Mouse (Mus musculus) forebrain, postnatal 0 days (tissue): ENCODE measurements at regions not wholly inside any gene's neighbourhood (a gene's known extent, or its start where the extent isn't known, plus 50 kb on each side); places are given as distances from the start of the nearest gene placed in this dataset.

Source experiments
- ATAC-seq: fragments of 200-750 bp; cut with Nextera tagmentation; 2 replicates; pipeline ENCODE4 v1.8.0; 2017; ENCODE audit warnings: mild to moderate bottlenecking, moderate library complexity
- DNase-seq: peaks from one replicate; pipeline ENCODE4 v3.0.0-alpha.2; 2015
- H3K27ac ChIP-seq: fragments of 300-500 bp; sonication (generic); 2 replicates; pipeline ENCODE4 v1.5.1; 2014; ENCODE audit warnings: low read depth, mild to moderate bottlenecking, antibody characterized with exemption, low read length, moderate library complexity, mixed read lengths
- H3K27me3 ChIP-seq: fragments of 300-500 bp; sonication (generic); 2 replicates; pipeline ENCODE4 v1.6.1; 2014; ENCODE audit warnings: mild to moderate bottlenecking, low read length, mixed read lengths; ENCODE audit not compliant: insufficient read depth
- H3K36me3 ChIP-seq: fragments of 300-500 bp; sonication (generic); 2 replicates; pipeline ENCODE4 v1.6.1; 2014; ENCODE audit warnings: mild to moderate bottlenecking, moderate library complexity; ENCODE audit not compliant: insufficient read depth
- H3K4me1 ChIP-seq: fragments of 300-500 bp; sonication (generic); 2 replicates; pipeline ENCODE4 v1.6.1; 2014; ENCODE audit warnings: antibody characterized with exemption; ENCODE audit not compliant: insufficient read depth
- H3K4me2 ChIP-seq: fragments of 300-500 bp; sonication (generic); 2 replicates; pipeline ENCODE4 v1.6.1; 2014; ENCODE audit warnings: low read depth, mild to moderate bottlenecking, moderate library complexity
- H3K4me3 ChIP-seq: fragments of 300-500 bp; sonication (generic); 2 replicates; pipeline ENCODE4 v1.5.1; 2014; ENCODE audit warnings: low read depth, low read length, mixed read lengths
- H3K9ac ChIP-seq: fragments of 300-500 bp; sonication (generic); 2 replicates; pipeline ENCODE4 v1.6.1; 2014; ENCODE audit warnings: mild to moderate bottlenecking
- H3K9me3 ChIP-seq: fragments of 300-500 bp; sonication (generic); 2 replicates; pipeline ENCODE4 v1.6.1; 2016; ENCODE audit warnings: low read length
- CTCF ChIP-seq: sonication (generic); IDR thresholded peaks from 2 replicates; pipeline ENCODE4 v1.5.1; 2016; ENCODE audit warnings: antibody characterized with exemption, control low read depth, low read depth
- WGBS: fragments of 180-500 bp; shearing (Covaris S2); extraction: QIAGEN DNeasy Blood & Tissue Kit; methylation state at CpG from one replicate; pipeline ENCODE4 v1.1.7; 2014; 5-methylcytosine and 5-hydroxymethylcytosine counted together

- Histone ChIP-seq H3K9me3 (no peaks in the 10 kb centered on the region), H3K27ac (no peak overlapping the region), H3K9ac (no peak overlapping the region), H3K4me1 (no peaks in the 10 kb centered on the region), H3K4me3 (no peak overlapping the region), H3K36me3 (no peaks in the 10 kb centered on the region), H3K4me2 (no peak overlapping the region), H3K27me3 (no peaks in the 10 kb centered on the region)
- WGBS = 96% methylated on average over 7 of the region's 7 CpGs
- no peak for DNase-seq
- no peak for TF ChIP-seq CTCF
- ATAC-seq = no peak
Measured at GRCm38 (mm10) chr10:96497482-96497881, 119.3 kb upstream of the Btg1 start.

- H3K9ac ChIP-seq = no peak overlapping the region
- 89% methylated on average over 2 of the region's 2 CpGs for WGBS
Measured at GRCm38 (mm10) chr10:96499274-96499673, 117.5 kb upstream of the Btg1 start.

GRCm38 (mm10) chr10:96502090-96502728 is 114.6 kb upstream of the Btg1 start:
- Histone ChIP-seq H3K36me3 (no peaks in the 10 kb centered on the region), H3K4me2 (no peak overlapping the region), H3K9me3 (no peaks in the 10 kb centered on the region), H3K4me1 (no peaks in the 10 kb centered on the region), H3K9ac (no peak overlapping the region), H3K4me3 (no peak overlapping the region), H3K27me3 (no peaks in the 10 kb centered on the region), H3K27ac (no peak overlapping the region)
- DNase-seq (no peak), ATAC-seq (no peak)
- WGBS = 87% methylated on average over 4 of the region's 4 CpGs
- TF ChIP-seq CTCF = no peak

More at GRCm38 (mm10) chr10:96499274-96499673, 117.5 kb upstream of the Btg1 start:
- no peak overlapping the region for H3K27ac ChIP-seq
- no peaks in the 10 kb centered on the region for H3K27me3 ChIP-seq
- H3K4me2 ChIP-seq = no peak overlapping the region
- ATAC-seq (no peak), DNase-seq (no peak)
- no peaks in the 10 kb centered on the region for H3K36me3 ChIP-seq
- H3K4me1 ChIP-seq = no peaks in the 10 kb centered on the region
- TF ChIP-seq CTCF = no peak
- H3K9me3 ChIP-seq = no peaks in the 10 kb centered on the region
- H3K4me3 ChIP-seq = no peak overlapping the region

GRCm38 (mm10) chr10:96502736-96503135 is 114.1 kb upstream of the Btg1 start:
- H3K36me3 ChIP-seq = no peaks in the 10 kb centered on the region
- 76% methylated on average over 6 of the region's 6 CpGs for WGBS
- ATAC-seq (no peak), DNase-seq (no peak)
- H3K9me3 ChIP-seq = no peaks in the 10 kb centered on the region
- H3K9ac ChIP-seq = no peak overlapping the region
- H3K27ac ChIP-seq = no peak overlapping the region
- no peak overlapping the region for H3K4me3 ChIP-seq
- H3K4me2 ChIP-seq = no peak overlapping the region
- no peak for TF ChIP-seq CTCF
- no peaks in the 10 kb centered on the region for H3K27me3 ChIP-seq
- H3K4me1 ChIP-seq = no peaks in the 10 kb centered on the region

GRCm38 (mm10) chr10:96504340-96504739 is 112.5 kb upstream of the Btg1 start:
- Histone ChIP-seq H3K4me2 (no peak overlapping the region), H3K4me3 (no peak overlapping the region), H3K4me1 (no peaks in the 10 kb centered on the region), H3K36me3 (no peaks in the 10 kb centered on the region), H3K9ac (no peak overlapping the region), H3K9me3 (no peaks in the 10 kb centered on the region), H3K27me3 (no peaks in the 10 kb centered on the region), H3K27ac (no peak overlapping the region)
- ATAC-seq = no peak
- WGBS = 72% methylated on average over 8 of the region's 8 CpGs
- no peak for DNase-seq
- no peak for TF ChIP-seq CTCF

GRCm38 (mm10) chr10:96515164-96515922 is 101.5 kb upstream of the Btg1 start:
- H3K9me3 ChIP-seq = no peaks in the 10 kb centered on the region
- TF ChIP-seq CTCF = no peak
- 83% methylated on average over 10 of the region's 10 CpGs for WGBS

GRCm38 (mm10) chr10:96515923-96516258 is 100.9 kb upstream of the Btg1 start:
- no peak overlapping the region for H3K27ac ChIP-seq
- ATAC-seq (no peak), DNase-seq (no peak)
- 77% methylated on average over 2 of the region's 2 CpGs for WGBS
- no peaks in the 10 kb centered on the region for H3K36me3 ChIP-seq
- H3K27me3 ChIP-seq = no peaks in the 10 kb centered on the region
- no peak overlapping the region for H3K9ac ChIP-seq
- TF ChIP-seq CTCF = no peak
- no peaks in the 10 kb centered on the region for H3K4me1 ChIP-seq
- H3K9me3 ChIP-seq = no peaks in the 10 kb centered on the region
- no peak overlapping the region for H3K4me2 ChIP-seq
- no peak overlapping the region for H3K4me3 ChIP-seq

More at GRCm38 (mm10) chr10:96515164-96515922, 101.5 kb upstream of the Btg1 start:
- DNase-seq (no peak), ATAC-seq (no peak)
- Histone ChIP-seq H3K4me2 (no peak overlapping the region), H3K36me3 (no peaks in the 10 kb centered on the region), H3K9ac (no peak overlapping the region), H3K27ac (no peak overlapping the region), H3K27me3 (no peaks in the 10 kb centered on the region), H3K4me3 (no peak overlapping the region), H3K4me1 (no peaks in the 10 kb centered on the region)
